Mouse (Mus musculus) neural tube, embryonic 14.5 days (tissue): ENCODE measurements around the gene Krtap15. TPM values are rescaled to one million over a fixed set of nuclear protein-coding genes. Genes with fewer than 3 reads are reported as not detected.

Source experiments
- ATAC-seq: fragments of 200-750 bp; cut with Nextera tagmentation; 2 replicates; pipeline ENCODE4 v1.8.0; 2017; ENCODE audit warnings: low read depth, mild to moderate bottlenecking, moderate TSS enrichment, moderate library complexity
- H3K27ac ChIP-seq: fragments of 300-500 bp; sonication (generic); 2 replicates; pipeline ENCODE4 v1.5.1; 2014; ENCODE audit warnings: low read depth, mild to moderate bottlenecking, control low read depth, low read length, moderate library complexity, mixed read lengths
- H3K27me3 ChIP-seq: fragments of 300-500 bp; sonication (generic); 2 replicates; pipeline ENCODE4 v1.6.1; 2014; ENCODE audit warnings: low read length; ENCODE audit not compliant: control insufficient read depth, insufficient read depth
- H3K36me3 ChIP-seq: fragments of 300-500 bp; sonication (generic); 2 replicates; pipeline ENCODE4 v1.6.1; 2014; ENCODE audit warnings: low read length, mixed read lengths; ENCODE audit not compliant: control insufficient read depth, insufficient read depth
- H3K4me1 ChIP-seq: fragments of 300-500 bp; sonication (generic); 2 replicates; pipeline ENCODE4 v1.6.1; 2014; ENCODE audit warnings: low read length; ENCODE audit not compliant: control insufficient read depth, insufficient read depth
- H3K4me2 ChIP-seq: fragments of 300-500 bp; sonication (generic); 2 replicates; pipeline ENCODE4 v1.6.1; 2014; ENCODE audit warnings: mild to moderate bottlenecking, low read depth, low read length, control low read depth
- H3K4me3 ChIP-seq: fragments of 300-500 bp; sonication (generic); 2 replicates; pipeline ENCODE4 v1.5.1; 2014; ENCODE audit warnings: low read depth, low read length, control low read depth, mixed read lengths
- H3K9ac ChIP-seq: fragments of 300-500 bp; sonication (generic); replicated peaks from 2 replicates; pipeline ENCODE4 v1.6.1; 2014; ENCODE audit warnings: low read depth, mild to moderate bottlenecking, control low read depth, low read length, mixed read lengths
- H3K9me3 ChIP-seq: fragments of 300-500 bp; sonication (generic); 2 replicates; pipeline ENCODE4 v1.6.1; 2016; ENCODE audit warnings: low read length; ENCODE audit not compliant: control insufficient read depth
- WGBS: fragments of 180-500 bp; shearing (Covaris S2); extraction: QIAGEN DNeasy Blood & Tissue Kit; methylation state at CpG from one replicate; pipeline ENCODE4 v1.1.7; 2014; 5-methylcytosine and 5-hydroxymethylcytosine counted together
- polyA plus RNA-seq: library from polyadenylated mRNA; unstranded; fragments of >200 nt; fragmentation: Nextera tagmentation; extraction: Ambion mirVana; gene quantifications from 2 replicates; pipeline ENCODE4 v1.2.1, GENCODE M21; 2014

Gene Krtap15
- polyA plus RNA-seq, result not detected in 2 replicates

DNA sequence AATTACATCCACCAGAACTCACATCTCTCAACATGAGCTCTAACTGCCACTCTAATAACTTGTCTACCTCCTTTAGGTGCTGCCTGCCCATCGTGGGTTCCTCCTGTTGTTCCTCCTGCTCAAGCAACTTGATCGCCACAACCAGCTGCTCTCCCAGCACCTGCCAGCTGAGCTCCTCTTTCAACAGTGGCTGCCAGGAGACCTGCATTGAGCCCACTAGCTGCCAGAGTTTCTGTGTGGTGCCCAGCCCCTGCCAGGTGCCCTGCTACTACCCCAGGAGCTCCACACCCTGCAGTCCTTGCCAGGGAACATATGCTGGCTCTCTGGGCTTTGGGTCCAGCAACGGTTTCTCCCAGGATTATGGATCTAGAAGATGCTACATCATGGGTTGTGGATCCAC is at the start of gene Krtap15:
TSS of gene Krtap15 (plus strand) at position 150 of the 400 bp plus-strand sequence.
- Histone ChIP-seq H3K9me3 (no peaks in the 10 kb centered on the region), H3K27me3 (no peaks in the 10 kb centered on the region), H3K36me3 (no peaks in the 10 kb centered on the region), H3K9ac (no peak within 1 kb of the TSS), H3K4me1 (no peaks in the 10 kb centered on the region), H3K27ac (no peak within 1 kb of the TSS), H3K4me2 (no peak within 1 kb of the TSS), H3K4me3 (no peak within 1 kb of the TSS)
- no peak for ATAC-seq
- 81% methylated on average over 3 of the region's 3 CpGs for WGBS

DNA sequence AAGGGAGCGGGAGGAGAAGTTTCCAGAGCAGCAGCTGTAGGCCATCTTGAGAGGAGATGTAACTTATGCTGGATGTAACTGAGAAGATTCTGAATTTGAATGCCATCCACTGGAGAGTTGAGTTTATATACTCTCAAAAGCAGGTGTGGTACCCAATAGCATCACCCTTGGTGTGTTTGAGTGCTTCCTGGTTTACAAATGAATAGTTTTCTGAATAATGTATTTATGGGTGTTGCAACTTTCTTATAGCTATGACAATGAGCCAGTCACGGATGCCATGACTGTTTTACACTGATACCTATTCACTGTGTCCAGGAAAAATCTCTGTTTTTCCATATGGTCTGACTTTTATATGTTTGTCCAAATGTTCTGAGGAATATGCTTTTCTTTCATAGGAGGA is 45.9 kb upstream of the Krtap15 start, which contains the start of gene 2310057N15Rik:
TSS of gene 2310057N15Rik (minus strand) at position 101 of the 400 bp plus-strand sequence.
- H3K4me3 ChIP-seq, result no peak within 1 kb of the TSS
- no peak for ATAC-seq
- WGBS, result 92% methylated on average over 2 of the region's 2 CpGs

DNA sequence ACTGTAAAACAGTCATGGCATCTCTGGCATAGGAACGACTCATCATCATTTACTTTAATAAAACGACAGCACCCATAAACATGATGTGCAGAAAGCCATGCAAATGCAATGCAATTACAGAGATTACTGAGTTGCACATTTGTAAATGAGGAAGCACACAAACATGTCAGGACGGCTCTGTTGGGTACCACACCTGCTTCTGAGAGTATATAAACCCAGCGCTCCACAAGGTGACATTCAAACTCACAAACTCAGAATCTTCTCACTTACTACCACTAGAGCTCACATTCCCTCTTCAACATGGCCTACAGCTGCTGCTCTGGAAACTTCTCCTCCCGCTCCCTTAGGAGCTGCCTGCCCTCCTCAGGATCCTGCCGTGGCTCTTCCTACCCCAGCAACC is 42.4 kb upstream of the Krtap15 start, which contains the start of gene Gm5965:
TSS of gene Gm5965 (plus strand) at position 301 of the 400 bp plus-strand sequence.
- H3K9ac ChIP-seq, result no peak within 1 kb of the TSS
- 83% methylated on average over 5 of the region's 6 CpGs for whole genome bisulfite sequencing
- ATAC-seq, result no peak
- H3K4me3 ChIP-seq, result no peak within 1 kb of the TSS
- H3K4me1 ChIP-seq, result no peaks in the 10 kb centered on the region
- H3K4me2 ChIP-seq, result no peak within 1 kb of the TSS
- no peak within 1 kb of the TSS for H3K27ac ChIP-seq
- H3K27me3 ChIP-seq, result no peaks in the 10 kb centered on the region
- no peaks in the 10 kb centered on the region for H3K9me3 ChIP-seq
- H3K36me3 ChIP-seq, result no peaks in the 10 kb centered on the region

More for the DNA sequence above, 45.9 kb upstream of the Krtap15 start, which contains the start of gene 2310057N15Rik:
- no peak within 1 kb of the TSS for H3K4me2 ChIP-seq
- no peaks in the 10 kb centered on the region for H3K9me3 ChIP-seq
- H3K4me1 ChIP-seq, result no peaks in the 10 kb centered on the region
- H3K27me3 ChIP-seq, result no peaks in the 10 kb centered on the region
- no peak within 1 kb of the TSS for H3K27ac ChIP-seq
- H3K9ac ChIP-seq, result no peak within 1 kb of the TSS
- no peaks in the 10 kb centered on the region for H3K36me3 ChIP-seq

- Histone ChIP-seq H3K27me3 (no peaks in the 10 kb centered on the region), H3K4me3 (no peak overlapping the region), H3K9me3 (no peaks in the 10 kb centered on the region), H3K9ac (no peak overlapping the region), H3K4me1 (no peaks in the 10 kb centered on the region), H3K4me2 (no peak overlapping the region), H3K27ac (no peak overlapping the region), H3K36me3 (no peaks in the 10 kb centered on the region)
- ATAC-seq, result no peak
- WGBS, result 82% methylated on average over 2 of the region's 2 CpGs
These were observed 33.2 kb upstream of the Krtap15 start for GRCm38 (mm10) chr16:88786786-88787185.

- no peak within 1 kb of the TSS for H3K27ac ChIP-seq
- H3K36me3 ChIP-seq, result no peaks in the 10 kb centered on the region
- no peaks in the 10 kb centered on the region for H3K4me1 ChIP-seq
- no peak within 1 kb of the TSS for H3K4me2 ChIP-seq
- H3K9ac ChIP-seq, result no peak within 1 kb of the TSS
- no peak for ATAC-seq
- H3K27me3 ChIP-seq, result no peaks in the 10 kb centered on the region
- H3K9me3 ChIP-seq, result no peaks in the 10 kb centered on the region
- 75% methylated on average over 2 of the region's 2 CpGs for WGBS
- no peak within 1 kb of the TSS for H3K4me3 ChIP-seq
These were observed 8.2 kb upstream of the Krtap15 start, which contains the start of gene Gm20741 for GRCm38 (mm10) chr16:88811827-88812226. TSS of gene Gm20741 (minus strand) at chr16:88812220.

- Histone ChIP-seq H3K27ac (no peak overlapping the region), H3K4me2 (no peak overlapping the region), H3K4me1 (no peaks in the 10 kb centered on the region), H3K9ac (no peak overlapping the region), H3K4me3 (no peak overlapping the region), H3K36me3 (no peaks in the 10 kb centered on the region), H3K9me3 (no peaks in the 10 kb centered on the region), H3K27me3 (no peaks in the 10 kb centered on the region)
- no peak for ATAC-seq
- 80% methylated on average over 3 of the region's 3 CpGs for WGBS
These were observed 3.7 kb downstream of the Krtap15 start for GRCm38 (mm10) chr16:88823736-88824135.

- no peak within 1 kb of the TSS for H3K27ac ChIP-seq
- H3K4me2 ChIP-seq, result no peak within 1 kb of the TSS
- no peaks in the 10 kb centered on the region for H3K36me3 ChIP-seq
- H3K4me3 ChIP-seq, result no peak within 1 kb of the TSS
- H3K27me3 ChIP-seq, result no peaks in the 10 kb centered on the region
- 58% methylated on average over 9 of the region's 9 CpGs for WGBS
- ATAC-seq, result no peak
- no peaks in the 10 kb centered on the region for H3K9me3 ChIP-seq
- H3K4me1 ChIP-seq, result no peaks in the 10 kb centered on the region
- no peak within 1 kb of the TSS for H3K9ac ChIP-seq
These were observed 6.2 kb downstream of the Krtap15 start, which contains the start of gene Krtap14 for GRCm38 (mm10) chr16:88826095-88826652. TSS of gene Krtap14 (minus strand) at chr16:88826145.

- Histone ChIP-seq H3K36me3 (no peaks in the 10 kb centered on the region), H3K9ac (no peak overlapping the region), H3K27me3 (no peaks in the 10 kb centered on the region), H3K9me3 (no peaks in the 10 kb centered on the region), H3K27ac (no peak overlapping the region), H3K4me2 (no peak overlapping the region), H3K4me1 (no peaks in the 10 kb centered on the region), H3K4me3 (no peak overlapping the region)
- WGBS, result 11% methylated on average over 3 of the region's 3 CpGs
- no peak for ATAC-seq
These were observed 7.0 kb downstream of the Krtap15 start for GRCm38 (mm10) chr16:88826978-88827377.

- H3K4me1 ChIP-seq, result no peaks in the 10 kb centered on the region
- no peak overlapping the region for H3K9ac ChIP-seq
- no peak overlapping the region for H3K4me2 ChIP-seq
- H3K27me3 ChIP-seq, result no peaks in the 10 kb centered on the region
- WGBS, result 100% methylated on average over 1 of the region's 1 CpGs
- no peaks in the 10 kb centered on the region for H3K9me3 ChIP-seq
- no peak for ATAC-seq
- H3K4me3 ChIP-seq, result no peak overlapping the region
- no peak overlapping the region for H3K27ac ChIP-seq
- H3K36me3 ChIP-seq, result no peaks in the 10 kb centered on the region
These were observed 27.3 kb downstream of the Krtap15 start for GRCm38 (mm10) chr16:88847363-88847762.
